Mouse (Mus musculus): Measurements from ENCODE around the gene Usp19.

DNA sequence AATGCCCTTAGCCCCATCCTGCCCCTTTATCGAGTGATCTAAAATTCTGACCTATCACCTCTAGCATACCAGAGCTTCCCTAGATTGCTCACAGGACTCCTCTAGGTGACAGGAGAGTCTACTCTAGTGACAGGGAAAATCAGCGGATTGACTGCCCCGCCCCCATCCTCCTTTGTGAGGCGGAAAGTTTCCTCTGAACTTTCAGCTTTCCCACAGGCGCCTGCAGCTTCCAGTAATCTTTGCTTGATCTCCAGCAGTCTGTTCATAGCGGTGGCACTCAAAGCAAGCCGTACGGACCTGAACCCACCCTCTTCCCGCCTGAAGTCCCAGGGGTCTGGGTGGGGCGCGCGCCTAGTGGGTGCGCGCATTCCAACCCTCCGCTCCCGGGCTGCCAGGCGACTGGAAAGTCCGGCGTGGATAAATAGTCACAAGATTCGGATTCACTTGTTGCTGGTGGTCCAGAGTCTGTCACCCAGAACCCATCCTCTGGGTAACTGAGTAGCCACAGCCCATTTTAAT, 11.7 kb upstream of the Usp19 start:
- TF ChIP-seq POLR2A (IDR thresholded peaks at IDR 0.05; ENCODE audit: extremely low read depth, insufficient read depth, low read length) = no peak
- TF ChIP-seq CTCF (IDR thresholded peaks at IDR 0.05; ENCODE audit: low read depth, low read length) = no peak

All from liver, adult 2 months (tissue).